Mouse (Mus musculus): Measurements from ENCODE around the gene Det1.

The Det1 gene

GRCm38 (mm10) chr7:78846066-78846716 is 872 bp downstream of the Det1 start:
- DNase-seq: no peak

DNA sequence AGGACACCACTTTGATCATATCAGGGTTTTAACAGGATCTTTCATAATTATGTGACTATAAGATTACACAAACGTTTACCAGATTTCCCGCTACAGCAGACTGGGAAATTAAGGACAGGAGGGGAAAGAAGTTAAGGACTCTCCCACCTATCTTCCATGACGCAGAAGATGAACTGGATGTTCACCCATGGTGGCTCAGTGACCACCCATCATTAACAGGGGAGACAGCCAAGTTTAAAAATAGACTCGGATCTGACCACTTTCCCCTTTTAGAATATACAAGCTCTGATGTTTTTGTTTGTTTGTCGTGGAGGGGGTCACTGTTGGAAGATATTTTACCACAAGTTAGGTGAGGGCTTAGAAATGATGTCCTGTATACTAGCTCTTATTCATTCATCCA is 5.5 kb downstream of the Det1 start:
- no peak for DNase-seq

DNA sequence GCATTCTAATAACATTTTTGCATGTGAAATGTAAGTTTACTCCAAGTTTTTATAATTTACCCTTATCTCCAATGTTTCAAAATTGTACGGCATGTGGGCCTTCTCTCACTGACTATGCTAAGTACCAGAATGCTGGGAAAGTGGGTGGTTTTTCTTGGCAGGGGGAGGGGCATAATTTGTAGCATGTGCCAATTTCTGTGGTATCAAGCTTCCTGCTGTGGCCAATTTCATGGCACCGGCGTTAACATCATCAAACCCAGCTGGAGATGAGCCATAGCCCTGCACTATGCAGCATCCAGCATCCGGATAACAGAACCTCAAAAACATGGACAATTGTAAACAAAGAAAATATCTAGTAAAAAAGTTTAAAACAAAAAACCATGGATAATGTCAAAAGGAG is 9.8 kb downstream of the Det1 start:
- no peak for DNase-seq

DNA sequence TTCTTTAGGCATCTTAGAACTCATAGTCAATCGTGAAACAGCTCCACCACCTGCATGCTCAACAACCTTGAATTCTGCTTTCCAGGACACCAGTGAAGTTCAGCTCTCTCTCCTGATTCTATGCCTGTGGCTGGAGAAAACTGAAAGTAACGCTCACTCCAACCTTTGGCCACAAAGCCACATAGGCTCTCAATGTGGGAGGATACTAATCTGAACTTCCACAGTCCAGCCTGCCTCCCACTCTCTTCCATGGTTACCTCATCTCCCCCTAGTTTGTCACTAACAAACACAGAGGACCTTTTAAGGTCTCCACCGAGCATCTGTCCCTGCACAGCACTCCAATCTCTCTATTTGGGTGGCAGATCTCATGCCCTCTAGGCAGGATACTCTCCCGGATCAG is 11.4 kb downstream of the Det1 start:
- DNase-seq: no peak

DNA sequence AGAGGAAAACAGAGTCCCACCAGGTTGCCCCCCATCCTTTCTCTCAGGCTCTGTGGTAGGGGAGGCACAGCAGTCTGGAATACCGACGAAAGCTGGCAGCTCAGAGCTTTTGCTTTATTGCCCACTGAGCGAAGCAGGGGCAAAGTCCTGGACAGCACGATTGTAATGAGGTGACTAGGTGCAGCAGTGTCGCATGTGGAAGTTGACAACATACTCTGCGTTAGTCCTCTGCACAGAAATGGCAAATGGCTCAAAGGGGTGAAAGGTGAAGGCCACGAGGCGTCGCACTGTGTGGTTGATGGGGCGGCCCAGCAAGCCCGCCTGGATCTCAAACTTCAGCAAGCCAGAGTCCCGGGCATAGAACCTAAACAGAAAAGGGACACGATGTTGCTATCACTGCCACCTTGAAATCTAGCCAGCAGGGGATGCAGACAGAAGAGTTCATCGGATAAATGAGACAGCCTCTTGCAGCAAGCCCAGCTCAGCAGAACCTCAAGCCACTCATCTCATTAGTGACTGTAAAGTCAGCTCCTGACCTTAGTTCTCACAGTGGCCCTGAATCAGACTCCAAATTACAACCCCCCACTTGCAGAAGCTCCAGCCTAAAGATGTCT is 19.2 kb downstream of the Det1 start:
- no peak for DNase-seq

DNA sequence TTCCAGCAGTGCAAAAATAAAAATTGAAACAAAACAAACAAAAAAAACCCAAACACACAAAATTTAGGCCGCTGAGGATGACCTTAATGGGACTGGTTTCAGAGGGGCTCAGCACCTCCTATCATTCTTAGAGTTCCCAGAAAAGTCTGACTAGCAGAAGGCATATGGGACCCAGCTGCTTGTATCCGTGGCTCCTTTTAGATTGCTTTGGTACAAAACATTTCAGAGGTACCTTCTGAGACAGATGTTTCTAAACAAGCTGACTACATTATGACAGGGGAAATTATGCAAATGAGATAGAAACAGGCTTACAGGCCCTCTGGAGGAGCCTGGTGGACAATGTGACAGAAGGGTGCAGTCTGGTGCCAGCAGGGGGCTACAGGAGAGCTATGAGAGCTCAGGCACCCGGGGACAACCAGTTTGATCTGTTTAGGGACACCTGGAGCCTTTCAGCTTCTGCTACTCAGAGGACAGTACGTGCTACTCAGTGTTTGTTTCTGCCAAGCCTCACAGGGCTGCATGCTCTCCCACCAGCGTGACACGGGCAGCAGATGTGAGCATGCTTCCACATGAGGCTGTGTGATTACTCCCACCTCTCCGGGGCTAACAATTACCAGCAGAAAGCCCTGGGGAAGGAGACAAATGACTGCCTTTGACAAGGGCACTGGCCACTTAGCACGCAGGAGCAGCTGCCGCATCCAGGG is 20.2 kb downstream of the Det1 start:
- peak; percentile 8 for DNase-seq

GRCm38 (mm10) chr7:78818336-78818735 is 28.7 kb downstream of the Det1 start:
- no peak for DNase-seq

GRCm38 (mm10) chr7:78814766-78815165 is 32.3 kb downstream of the Det1 start:
- DNase-seq: no peak

GRCm38 (mm10) chr7:78813791-78814190 is 33.3 kb downstream of the Det1 start:
- DNase-seq: no peak

GRCm38 (mm10) chr7:78807192-78807591 is 39.9 kb downstream of the Det1 start:
- no peak for DNase-seq

GRCm38 (mm10) chr7:78803841-78804240 is 43.2 kb downstream of the Det1 start:
- no peak for DNase-seq

- DNase-seq: no peak
Measured at GRCm38 (mm10) chr7:78799730-78800496, 47.1 kb downstream of the Det1 start.

DNA sequence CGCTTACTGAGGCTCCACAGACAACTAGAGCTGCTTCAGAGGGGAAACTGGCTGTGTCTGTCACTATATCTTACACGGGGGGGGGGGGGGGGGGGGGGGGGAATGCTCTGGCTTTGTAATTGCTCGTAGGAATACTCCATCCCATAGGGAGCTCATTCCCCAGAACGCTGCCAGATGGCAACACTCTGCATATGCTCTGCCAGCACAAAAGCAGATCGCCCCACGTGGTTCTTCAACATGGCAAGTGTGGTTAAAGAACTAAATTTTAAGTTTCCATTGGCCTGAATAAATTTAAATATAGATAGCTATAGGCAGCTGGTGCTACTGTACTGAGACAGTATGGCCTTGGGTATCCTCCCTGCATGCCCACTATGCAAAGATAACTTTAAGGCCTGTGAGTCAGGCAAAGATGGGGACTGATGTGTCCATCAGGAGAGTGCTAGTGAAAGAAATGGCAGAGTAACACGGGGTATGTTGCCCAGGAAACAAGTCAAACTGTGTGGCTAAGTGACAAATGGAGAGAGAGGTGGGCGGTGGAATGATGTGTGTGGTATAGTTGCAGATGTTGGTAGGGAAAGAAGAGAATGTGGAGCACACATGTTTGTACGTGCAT is 49.1 kb downstream of the Det1 start:
- DNase-seq: peak; percentile 85

DNA sequence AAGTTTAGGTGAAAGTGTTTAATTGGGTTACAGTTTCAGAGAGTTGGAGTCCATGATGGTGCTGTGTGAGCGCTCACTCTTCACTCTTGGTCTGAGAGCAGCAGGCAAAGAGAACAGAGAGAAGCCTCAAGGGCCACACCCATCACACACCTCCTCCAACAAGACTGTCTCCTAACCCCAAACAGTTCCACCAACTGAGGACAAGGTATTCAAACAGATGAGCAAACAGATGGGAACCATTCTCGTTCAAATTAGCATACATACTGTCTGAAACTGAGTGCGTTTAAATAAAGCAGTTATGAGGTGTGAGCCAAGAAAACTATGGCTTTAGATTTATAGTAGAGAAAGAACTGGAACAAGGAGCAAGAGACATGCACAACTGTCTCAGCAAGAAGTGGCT is 50.4 kb downstream of the Det1 start:
- DNase-seq: no peak

GRCm38 (mm10) chr7:78794571-78795092 is 52.4 kb downstream of the Det1 start:
- no peak for DNase-seq

GRCm38 (mm10) chr7:78793895-78794570 is 53.0 kb downstream of the Det1 start:
- DNase-seq: no peak

DNA sequence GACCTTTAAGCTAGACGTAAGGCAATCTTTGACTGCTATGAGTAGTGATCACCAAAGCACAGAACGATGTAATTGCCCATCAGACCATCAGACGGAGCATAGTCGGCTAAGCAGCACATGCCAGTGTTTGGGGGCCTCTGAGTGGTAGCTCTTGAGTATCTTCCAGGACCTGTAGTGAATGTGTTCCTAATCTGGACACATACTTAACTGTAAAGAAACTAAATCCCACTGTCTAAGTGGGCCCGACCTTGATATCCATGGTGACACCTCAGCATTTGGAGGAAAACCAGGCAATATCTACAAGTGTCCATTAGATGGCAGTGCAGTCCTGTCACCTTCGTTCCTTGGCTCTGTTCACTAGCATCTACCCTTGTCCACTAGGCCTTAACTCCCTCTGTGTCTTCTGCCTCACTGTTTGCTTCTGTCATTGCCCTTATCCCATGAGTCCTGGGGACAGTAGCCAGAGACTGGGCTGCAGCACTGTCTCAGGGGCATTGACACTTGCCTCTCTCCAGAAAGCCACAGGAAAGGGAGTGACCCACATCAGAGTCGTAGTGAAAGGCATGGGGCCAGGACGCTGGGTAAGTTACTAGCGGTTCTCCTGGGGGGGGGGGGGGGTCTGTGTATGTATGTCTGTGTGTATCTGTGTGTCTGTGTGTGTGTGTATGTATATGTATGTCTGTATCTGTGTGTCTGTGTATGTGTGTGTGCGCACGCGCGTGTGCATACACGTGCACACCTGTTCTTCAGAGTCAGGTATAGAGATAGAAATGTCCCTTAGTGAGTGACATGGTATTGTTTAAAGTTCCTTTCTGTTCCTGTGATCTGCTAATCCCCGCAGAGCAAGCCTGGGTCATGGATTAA is 55.5 kb downstream of the Det1 start:
- DNase-seq: peak; percentile 57

GRCm38 (mm10) chr7:78787793-78788380 is 59.2 kb downstream of the Det1 start:
- no peak for DNase-seq

- no peak for DNase-seq
Measured at GRCm38 (mm10) chr7:78785906-78786305, 61.2 kb downstream of the Det1 start.

Data from right cerebral cortex, adult 18-20 months (tissue).